Mouse (Mus musculus) ES-Bruce4 (cell line): ENCODE data around the gene Nat8f1. TPM values are rescaled to one million over a fixed set of nuclear protein-coding genes. Genes with fewer than 3 reads are reported as not detected.
"Not testable (repeated sequence)": the region's sequence is repeated elsewhere in the genome, so short reads cannot be mapped to it uniquely, and the experiment has no call there.

Experiments used
- H3K27ac ChIP-seq: 2 replicates; pipeline ENCODE4 v1.5.1; 2012; ENCODE audit warnings: low read length, inconsistent platforms; ENCODE audit not compliant: insufficient read depth
- H3K27me3 ChIP-seq: 2 replicates; pipeline ENCODE4 v1.6.1; 2012; ENCODE audit warnings: mild to moderate bottlenecking, low read length, inconsistent platforms; ENCODE audit not compliant: control insufficient read depth, poor library complexity, insufficient read depth, severe bottlenecking
- H3K36me3 ChIP-seq: 2 replicates; pipeline ENCODE4 v1.6.1; 2012; ENCODE audit warnings: inconsistent platforms, mild to moderate bottlenecking, low read length, moderate library complexity; ENCODE audit not compliant: control insufficient read depth, poor library complexity, insufficient read depth, severe bottlenecking
- H3K4me1 ChIP-seq: one replicate; pipeline ENCODE4 v1.8.1; 2011; ENCODE audit warnings: low read length; ENCODE audit not compliant: control insufficient read depth, insufficient read depth
- H3K4me3 ChIP-seq: 2 replicates; pipeline ENCODE4 v1.5.1; 2011; ENCODE audit warnings: low read depth, mild to moderate bottlenecking, low read length
- H3K9ac ChIP-seq: 2 replicates; pipeline ENCODE4 v1.6.1; 2012; ENCODE audit warnings: low read depth, mild to moderate bottlenecking, inconsistent platforms; ENCODE audit not compliant: poor library complexity, severe bottlenecking
- H3K9me3 ChIP-seq: replicated peaks from 2 replicates; pipeline ENCODE4 v1.6.1; 2012; ENCODE audit warnings: mild to moderate bottlenecking, low read length, inconsistent platforms; ENCODE audit not compliant: control insufficient read depth, poor library complexity, insufficient read depth, severe bottlenecking
- CTCF ChIP-seq: IDR thresholded peaks from one replicate; pipeline ENCODE4 v1.8.1; 2011; ENCODE audit warnings: low read depth, low read length
- EP300 ChIP-seq: IDR thresholded peaks from 2 replicates; pipeline ENCODE4 v1.6.1; 2011; ENCODE audit warnings: low read depth, low read length; ENCODE audit not compliant: insufficient read depth
- POLR2A ChIP-seq: IDR thresholded peaks from one replicate; pipeline ENCODE4 v1.8.1; 2011; ENCODE audit warnings: low read length; ENCODE audit not compliant: insufficient read depth
- polyA plus RNA-seq: library from polyadenylated mRNA; stranded (reverse); fragments of >200 nt; gene quantifications from 2 replicates; pipeline ENCODE4 v1.2.4, GENCODE M21; 2011; ENCODE audit warnings: low read depth; ENCODE audit not compliant: missing spikeins, insufficient read depth, insufficient read length

The Nat8f1 gene
- polyA plus RNA-seq, 1 experiment = 1.7 TPM

DNA sequence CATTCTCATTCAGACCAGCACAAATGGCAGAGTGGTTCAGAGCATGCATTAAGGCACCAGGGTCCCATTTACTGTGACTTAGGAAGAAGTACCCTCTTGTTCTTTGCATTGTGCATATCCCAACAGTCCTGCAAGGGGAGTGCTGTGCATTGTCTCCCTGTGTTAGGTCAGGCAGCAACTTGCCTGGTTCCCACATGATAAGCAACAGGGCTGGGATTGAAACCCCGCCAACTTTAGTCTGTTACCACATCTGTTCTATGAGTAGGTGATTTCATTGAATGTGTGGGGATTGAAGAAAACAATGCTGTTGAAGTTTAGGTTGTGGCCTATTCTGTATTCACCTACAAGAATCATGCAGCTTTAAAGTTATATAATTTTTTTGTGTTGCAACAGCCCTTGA lies 11.2 kb upstream of the Nat8f1 start:
- no peak overlapping the region for H3K4me3 ChIP-seq
- H3K4me1 ChIP-seq = no peaks in the 10 kb centered on the region
- H3K27ac ChIP-seq = no peak overlapping the region
- no peak overlapping the region for H3K9ac ChIP-seq
- no peak for TF ChIP-seq EP300
- TF ChIP-seq CTCF = no peak
- no peak for TF ChIP-seq POLR2A
- H3K9me3 ChIP-seq = no peaks in the 10 kb centered on the region
- H3K36me3 ChIP-seq = peaks cover 16% of the 10 kb centered on the region
- no peaks in the 10 kb centered on the region for H3K27me3 ChIP-seq

DNA sequence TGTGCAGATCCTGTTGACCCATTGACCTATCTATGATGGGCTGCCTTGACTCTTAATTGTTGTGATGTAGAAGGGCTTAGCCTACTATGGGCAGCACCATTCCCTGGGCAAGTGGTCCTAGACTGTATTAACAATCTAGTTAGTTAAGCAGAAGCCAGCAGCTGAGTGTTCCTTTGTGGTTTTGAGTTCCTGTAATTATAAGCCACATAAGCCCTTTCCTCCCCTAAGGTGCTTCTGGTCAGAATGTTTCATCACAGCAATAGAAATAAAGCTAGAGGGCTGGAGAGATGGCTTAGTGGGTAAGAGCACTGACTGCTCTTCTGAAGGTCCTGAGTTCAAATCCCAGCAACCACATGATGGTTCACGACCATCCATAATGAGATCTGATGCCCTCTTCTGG lies 8.2 kb upstream of the Nat8f1 start:
- H3K36me3 ChIP-seq = peaks cover 16% of the 10 kb centered on the region

GRCm38 (mm10) chr6:85919401-85919800 lies 3.9 kb upstream of the Nat8f1 start:
- Histone ChIP-seq H3K4me3 (no peak overlapping the region), H3K27me3 (no peaks in the 10 kb centered on the region), H3K36me3 (peaks cover 2% of the 10 kb centered on the region; the same call in 1 of the 2 replicates), H3K9me3 (no peaks in the 10 kb centered on the region), H3K9ac (no peak overlapping the region), H3K4me1 (no peaks in the 10 kb centered on the region), H3K27ac (no peak overlapping the region)
- no peak for TF ChIP-seq EP300
- TF ChIP-seq POLR2A = no peak
- TF ChIP-seq CTCF = no peak

More for the DNA sequence above, 8.2 kb upstream of the Nat8f1 start:
- TF ChIP-seq EP300 (no peak), CTCF (no peak), POLR2A (no peak)
- no peak overlapping the region for H3K27ac ChIP-seq
- H3K9ac ChIP-seq = no peak overlapping the region
- no peaks in the 10 kb centered on the region for H3K27me3 ChIP-seq
- H3K9me3 ChIP-seq = no peaks in the 10 kb centered on the region
- no peaks in the 10 kb centered on the region for H3K4me1 ChIP-seq
- H3K4me3 ChIP-seq = no peak overlapping the region

- not testable (repeated sequence) for H3K4me1 ChIP-seq, H3K9ac ChIP-seq, H3K36me3 ChIP-seq, H3K4me3 ChIP-seq, H3K9me3 ChIP-seq, H3K27ac ChIP-seq, H3K27me3 ChIP-seq
Observed at GRCm38 (mm10) chr6:85918341-85918740, 2.9 kb upstream of the Nat8f1 start.

DNA sequence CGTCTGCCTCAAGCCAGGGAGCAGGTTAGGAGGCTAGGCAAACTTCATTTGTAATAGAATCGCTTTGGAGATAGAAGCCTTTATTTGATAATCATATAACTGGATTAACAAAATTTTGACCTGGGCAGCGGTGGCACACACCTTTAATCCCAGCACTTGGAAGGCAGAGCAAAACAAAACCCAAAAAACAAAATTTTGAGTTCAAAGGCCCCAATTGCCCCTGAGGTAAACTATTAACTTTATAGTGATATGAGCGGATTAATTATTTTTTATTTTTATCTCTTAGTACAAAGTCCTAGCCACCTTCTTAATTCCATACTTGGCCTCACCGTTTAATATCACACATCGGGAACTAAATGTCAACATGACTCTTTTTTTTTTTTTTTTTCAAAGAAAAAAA lies 1.1 kb upstream of the Nat8f1 start:
- Histone ChIP-seq H3K36me3 (no peaks in the 10 kb centered on the region), H3K9ac (peak overlapping the region; percentile 52), H3K4me3 (peak overlapping the region; percentile 70), H3K27me3 (no peaks in the 10 kb centered on the region), H3K9me3 (no peaks in the 10 kb centered on the region), H3K4me1 (no peaks in the 10 kb centered on the region), H3K27ac (no peak overlapping the region)
- TF ChIP-seq POLR2A (no peak), EP300 (no peak), CTCF (no peak)

DNA sequence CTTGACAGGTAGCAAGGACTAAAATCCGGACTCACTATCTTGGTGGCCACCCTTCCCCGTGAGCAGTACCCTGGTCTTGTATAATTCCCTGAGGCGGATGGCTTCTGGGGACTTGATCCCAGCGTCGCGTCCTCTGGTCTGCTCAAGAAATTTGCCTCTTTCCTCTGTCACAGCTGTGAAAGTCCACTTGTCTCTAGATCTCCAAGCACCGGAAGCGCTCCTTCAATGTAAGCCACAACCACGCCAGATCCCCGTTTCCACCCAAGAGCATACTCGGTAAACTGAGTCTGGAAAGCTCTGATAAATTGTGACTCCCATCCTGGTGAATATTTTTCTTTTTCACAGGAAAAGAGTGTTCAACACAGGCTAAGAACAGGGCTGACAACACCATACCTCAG lies 347 bp downstream of the Nat8f1 start:
- Histone ChIP-seq H3K9ac (peak overlapping the region; percentile 52), H3K27ac (no peak overlapping the region), H3K4me1 (no peaks in the 10 kb centered on the region), H3K9me3 (no peaks in the 10 kb centered on the region), H3K36me3 (no peaks in the 10 kb centered on the region), H3K4me3 (peak overlapping the region; percentile 90), H3K27me3 (no peaks in the 10 kb centered on the region)
- TF ChIP-seq EP300 (no peak), CTCF (no peak), POLR2A (no peak)
